In the genomic region with DNA sequence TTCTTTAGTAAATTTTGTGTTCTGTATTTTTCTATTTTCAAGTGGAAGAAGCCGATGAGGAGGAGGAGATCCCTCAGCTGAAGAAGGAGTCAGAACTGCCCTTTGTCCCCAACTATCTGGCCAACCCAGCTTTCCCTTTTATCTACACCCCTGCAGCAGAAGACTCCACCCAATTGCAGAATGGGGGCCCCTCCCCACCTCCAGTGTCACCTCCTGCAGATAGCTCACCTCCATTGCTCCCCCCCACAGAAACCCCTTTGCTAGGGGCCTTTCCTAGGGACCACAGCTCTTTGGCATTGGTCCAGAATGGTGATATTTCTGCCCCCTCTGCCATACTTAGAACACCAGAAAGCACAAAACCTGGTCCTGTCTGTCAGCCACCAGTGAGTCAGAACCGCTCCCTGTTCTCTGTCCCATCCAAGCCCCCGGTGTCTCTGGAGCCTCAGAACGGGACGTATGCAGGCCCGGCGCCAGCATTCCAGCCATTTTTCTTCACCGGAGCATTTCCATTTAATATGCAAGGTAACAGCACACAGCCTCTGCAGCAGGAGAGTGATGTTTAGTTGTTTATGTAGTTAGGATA, we compare ENCODE assay signal across 18 mouse cellular contexts. TPM values are rescaled to one million over a fixed set of nuclear protein-coding genes. Genes with fewer than 3 reads are reported as not detected.
DNase-seq lines count a peak whose midpoint lies in the region; ATAC-seq and TF ChIP-seq lines count a peak whose summit lies in the region.
"Had no signal": no experiment of that assay in that cellular context is flagged by ENCODE, and none has a peak within 500 bp of the region (broad histone marks: within the 10 kb centered on the region; RNA-seq: fewer than 3 reads in every experiment).

No protein-coding gene starts in this region.

- H3K4me1 ChIP-seq in intestine, embryonic 16.5 days (ENCODE audit: control insufficient read depth, insufficient read depth, low read length), result peaks cover 15% of the 10 kb centered on the region
- no peaks in the 10 kb centered on the region for H3K4me1 ChIP-seq in intestine, postnatal 0 days (replicated peaks; ENCODE audit: control insufficient read depth, insufficient read depth, low read length)
- peaks cover 33% of the 10 kb centered on the region for H3K4me1 ChIP-seq in liver, embryonic 16.5 days (ENCODE audit: control insufficient read depth, low read depth, low read length)
- no peaks in the 10 kb centered on the region for H3K4me1 ChIP-seq in stomach, postnatal 0 days (replicated peaks; ENCODE audit: control insufficient read depth, insufficient read depth)

- H3K4me2 ChIP-seq in intestine, embryonic 16.5 days (ENCODE audit: low read depth, low read length), result no peak overlapping the region
- H3K4me2 ChIP-seq in intestine, postnatal 0 days (replicated peaks; ENCODE audit: low read depth), result no peak overlapping the region
- H3K4me2 ChIP-seq in liver, embryonic 16.5 days (ENCODE audit: low read depth, low read length), result peak overlapping the region; percentile 58
- H3K4me2 ChIP-seq in stomach, postnatal 0 days (replicated peaks; ENCODE audit: low read depth), result no peak overlapping the region
- H3K4me2 ChIP-seq: embryonic facial prominence, embryonic 12.5 days; heart, embryonic 15.5 days had no signal

- 77% methylated on average over 8 of the region's 8 CpGs for WGBS in intestine, embryonic 16.5 days
- 70% methylated on average over 8 of the region's 8 CpGs for WGBS in intestine, postnatal 0 days
- WGBS in liver, embryonic 16.5 days (ENCODE audit: insufficient replicate concordance), result 61% methylated on average over 8 of the region's 8 CpGs
- 67% methylated on average over 8 of the region's 8 CpGs for WGBS in stomach, postnatal 0 days

- no peaks in the 10 kb centered on the region for H3K27me3 ChIP-seq in intestine, embryonic 16.5 days (replicated peaks; ENCODE audit: control insufficient read depth, insufficient read depth, low read length)
- no peaks in the 10 kb centered on the region for H3K27me3 ChIP-seq in intestine, postnatal 0 days (replicated peaks; ENCODE audit: control insufficient read depth, insufficient read depth, low read length)
- no peaks in the 10 kb centered on the region for H3K27me3 ChIP-seq in liver, embryonic 16.5 days (ENCODE audit: control insufficient read depth, insufficient read depth, low read depth, low read length)
- H3K27me3 ChIP-seq in stomach, postnatal 0 days (ENCODE audit: control insufficient read depth, insufficient read depth, low read length), result no peaks in the 10 kb centered on the region
- H3K27me3 ChIP-seq: embryonic facial prominence, embryonic 12.5 days; heart, embryonic 15.5 days had no signal

- no peak for ATAC-seq in intestine, embryonic 16.5 days
- no peak for ATAC-seq in intestine, postnatal 0 days
- ATAC-seq in erythroblast, adult 5-6 weeks (replicated peaks; ENCODE audit: low FRiP score, poor library complexity, severe bottlenecking), result peak; percentile 95
- peak; percentile 96 for ATAC-seq in liver, embryonic 16.5 days (ENCODE audit: low read depth)
- ATAC-seq in stomach, postnatal 0 days (ENCODE audit: low FRiP score, low TSS enrichment), result peak; percentile 33; the same call in 1 of the 2 replicates

- no peak for DNase-seq in stomach, postnatal 0 days (ENCODE audit: low spot score)
- no peak for DNase-seq in left cerebral cortex, adult 18-20 months (ENCODE audit: low spot score in 2 of 2)
- DNase-seq in layer of hippocampus, adult 2 months (ENCODE audit: low spot score in 2 of 2), result no peak
- DNase-seq: adrenal gland, postnatal 25 days; cerebellum, postnatal 14 days; lung, adult 18-20 months; thymus, postnatal 36 days had no signal

- no peak overlapping the region for H3K4me3 ChIP-seq in intestine, embryonic 16.5 days (ENCODE audit: low read length)
- no peak overlapping the region for H3K4me3 ChIP-seq in intestine, postnatal 0 days (ENCODE audit: low read depth, low read length)
- peak overlapping the region; percentile 11; the same call in 1 of the 2 replicates for H3K4me3 ChIP-seq in liver, embryonic 16.5 days (ENCODE audit: low read depth, low read length)
- no peak overlapping the region for H3K4me3 ChIP-seq in stomach, postnatal 0 days (ENCODE audit: low read depth, low read length)
- H3K4me3 ChIP-seq in layer of hippocampus, adult 2 months, result no peak overlapping the region
- H3K4me3 ChIP-seq: embryonic facial prominence, embryonic 12.5 days; heart, embryonic 15.5 days had no signal

- H3K9ac ChIP-seq in intestine, embryonic 16.5 days (ENCODE audit: low read depth, low read length), result 0 out of 2 replicates have a peak overlapping the region, but pooled peaks have one; percentile 5
- H3K9ac ChIP-seq in intestine, postnatal 0 days (ENCODE audit: low read depth, low read length), result no peak overlapping the region
- H3K9ac ChIP-seq in liver, embryonic 16.5 days (ENCODE audit: low read depth, low read length), result no peak overlapping the region
- H3K9ac ChIP-seq in stomach, postnatal 0 days (ENCODE audit: low read length), result no peak overlapping the region
- H3K9ac ChIP-seq: embryonic facial prominence, embryonic 12.5 days; heart, embryonic 15.5 days had no signal

- no peak for TF ChIP-seq EP300 in stomach, postnatal 0 days (optimal IDR thresholded peaks at IDR 0.05)

- no peak overlapping the region for H3K27ac ChIP-seq in intestine, embryonic 16.5 days (ENCODE audit: low read length)
- no peak overlapping the region for H3K27ac ChIP-seq in intestine, postnatal 0 days (ENCODE audit: low read depth, low read length)
- H3K27ac ChIP-seq in liver, embryonic 16.5 days (ENCODE audit: low read length), result peak overlapping the region; percentile 62
- H3K27ac ChIP-seq in stomach, postnatal 0 days (replicated peaks), result no peak overlapping the region
- H3K27ac ChIP-seq in layer of hippocampus, adult 2 months, result no peak overlapping the region
- H3K27ac ChIP-seq: embryonic facial prominence, embryonic 12.5 days; heart, embryonic 15.5 days; kidney, postnatal 0 days had no signal

- TF ChIP-seq CTCF in intestine, postnatal 0 days (IDR thresholded peaks at IDR 0.05; ENCODE audit: low read depth), result no peak
- no peak for TF ChIP-seq CTCF in stomach, postnatal 0 days (IDR thresholded peaks at IDR 0.05; ENCODE audit: low read depth)
- no peak for TF ChIP-seq CTCF in layer of hippocampus, adult 2 months (conservative IDR thresholded peaks at IDR 0.05)

- peaks cover 7% of the 10 kb centered on the region; the same call in 1 of the 2 replicates for H3K36me3 ChIP-seq in intestine, embryonic 16.5 days (ENCODE audit: control insufficient read depth, insufficient read depth, low read length)
- H3K36me3 ChIP-seq in intestine, postnatal 0 days (ENCODE audit: control insufficient read depth, insufficient read depth), result peaks cover 30% of the 10 kb centered on the region
- H3K36me3 ChIP-seq in liver, embryonic 16.5 days (ENCODE audit: control insufficient read depth, insufficient read depth), result peaks cover 5% of the 10 kb centered on the region
- peaks cover 7% of the 10 kb centered on the region; the same call in 1 of the 2 replicates for H3K36me3 ChIP-seq in stomach, postnatal 0 days (ENCODE audit: control insufficient read depth, insufficient read depth, low read length)

- H3K9me3 ChIP-seq in intestine, embryonic 16.5 days (ENCODE audit: control insufficient read depth, low read length), result no peaks in the 10 kb centered on the region
- no peaks in the 10 kb centered on the region for H3K9me3 ChIP-seq in intestine, postnatal 0 days (ENCODE audit: control insufficient read depth)
- no peaks in the 10 kb centered on the region for H3K9me3 ChIP-seq in liver, embryonic 16.5 days (replicated peaks; ENCODE audit: control insufficient read depth, low read length)
- H3K9me3 ChIP-seq in stomach, postnatal 0 days (ENCODE audit: control insufficient read depth, low read length), result no peaks in the 10 kb centered on the region
- H3K9me3 ChIP-seq: embryonic facial prominence, embryonic 12.5 days; heart, embryonic 15.5 days had no signal

RNA-seq across cellular contexts. Expression of a gene that starts 6.7 kb away (rescaled TPM):
- polyA plus RNA-seq in intestine, embryonic 16.5 days (2015; fragmentation: Nextera tagmentation; extraction: Ambion mirVana), result 11.8 and 11.9 TPM in 2 replicates
- polyA plus RNA-seq in intestine, postnatal 0 days (2015; fragmentation: Nextera tagmentation; extraction: Ambion mirVana), result 18.0 and 19.6 TPM in 2 replicates
- 4.0 and 4.4 TPM in 2 replicates for total RNA-seq in erythroblast, adult 5-6 weeks (2015; ENCODE audit: low replicate concordance)
- total RNA-seq in erythroblast, adult 5-6 weeks (2017; ENCODE audit: low replicate concordance), result 13.4 and 17.4 TPM in 2 replicates
- 2.9 and 3.5 TPM in 2 replicates for polyA plus RNA-seq in liver, embryonic 16.5 days (2015; fragmentation: Nextera tagmentation; extraction: Ambion mirVana)
- 14.8 and 15.6 TPM in 2 replicates for polyA plus RNA-seq in stomach, postnatal 0 days (2015; fragmentation: Nextera tagmentation; extraction: Ambion mirVana)
- total RNA-seq in left cerebral cortex, adult 18-20 months (2021), result 100 to 1,000 TPM; 123 to 141 TPM
- 100 to 1,000 TPM; 113 to 119 TPM for total RNA-seq in layer of hippocampus, adult 2 months (2021)

RNA-seq across cellular contexts. Expression of a gene that starts 12.7 kb away (rescaled TPM):
- 65.5 and 74.6 TPM in 2 replicates for polyA plus RNA-seq in intestine, embryonic 16.5 days (2015; fragmentation: Nextera tagmentation; extraction: Ambion mirVana)
- 52.4 and 60.1 TPM in 2 replicates for polyA plus RNA-seq in intestine, postnatal 0 days (2015; fragmentation: Nextera tagmentation; extraction: Ambion mirVana)
- 140 and 142 TPM in 2 replicates for total RNA-seq in erythroblast, adult 5-6 weeks (2015; ENCODE audit: low replicate concordance)
- total RNA-seq in erythroblast, adult 5-6 weeks (2017; ENCODE audit: low replicate concordance), result 373 and 416 TPM in 2 replicates
- polyA plus RNA-seq in liver, embryonic 16.5 days (2015; fragmentation: Nextera tagmentation; extraction: Ambion mirVana), result 34.8 and 40.6 TPM in 2 replicates
- 50.0 and 51.2 TPM in 2 replicates for polyA plus RNA-seq in stomach, postnatal 0 days (2015; fragmentation: Nextera tagmentation; extraction: Ambion mirVana)
- total RNA-seq in left cerebral cortex, adult 18-20 months (2021), result 100 to 1,000 TPM; 110 to 111 TPM
- 100 to 1,000 TPM; 115 to 132 TPM for total RNA-seq in layer of hippocampus, adult 2 months (2021)

RNA-seq across cellular contexts. Expression of a gene that starts 52.8 kb away (rescaled TPM):
- polyA plus RNA-seq in intestine, embryonic 16.5 days (2015; fragmentation: Nextera tagmentation; extraction: Ambion mirVana), result 92.1 and 137 TPM in 2 replicates
- polyA plus RNA-seq in intestine, postnatal 0 days (2015; fragmentation: Nextera tagmentation; extraction: Ambion mirVana), result 92.5 and 139 TPM in 2 replicates
- not detected in 2 replicates for total RNA-seq in erythroblast, adult 5-6 weeks (2015; ENCODE audit: low replicate concordance)
- not detected in 2 replicates for total RNA-seq in erythroblast, adult 5-6 weeks (2017; ENCODE audit: low replicate concordance)
- polyA plus RNA-seq in liver, embryonic 16.5 days (2015; fragmentation: Nextera tagmentation; extraction: Ambion mirVana), result 0.16 and 0.96 TPM in 2 replicates
- not detected in 2 replicates for polyA plus RNA-seq in stomach, postnatal 0 days (2015; fragmentation: Nextera tagmentation; extraction: Ambion mirVana)
- not detected for total RNA-seq in left cerebral cortex, adult 18-20 months (2021)
- not detected for total RNA-seq in layer of hippocampus, adult 2 months (2021)
- total RNA-seq: adrenal gland, postnatal 25 days; layer of hippocampus, postnatal 14 days; megakaryocyte, adult 5-6 weeks; monocyte, adult 5-6 weeks had no signal
- polyA plus RNA-seq: embryonic facial prominence, embryonic 12.5 days; heart, embryonic 15.5 days; spleen, adult 2 months had no signal

RNA-seq across cellular contexts. Expression of a gene that starts 58.3 kb away (rescaled TPM):
- polyA plus RNA-seq in intestine, embryonic 16.5 days (2015; fragmentation: Nextera tagmentation; extraction: Ambion mirVana), result 2.5 and 3.3 TPM in 2 replicates
- polyA plus RNA-seq in intestine, postnatal 0 days (2015; fragmentation: Nextera tagmentation; extraction: Ambion mirVana), result 3.2 and 3.9 TPM in 2 replicates
- total RNA-seq in erythroblast, adult 5-6 weeks (2015; ENCODE audit: low replicate concordance), result 4.2 TPM in 1 of 2 replicates, not detected in the other
- total RNA-seq in erythroblast, adult 5-6 weeks (2017; ENCODE audit: low replicate concordance), result 3.2 and 8.6 TPM in 2 replicates
- polyA plus RNA-seq in liver, embryonic 16.5 days (2015; fragmentation: Nextera tagmentation; extraction: Ambion mirVana), result 9.4 and 10.2 TPM in 2 replicates
- polyA plus RNA-seq in stomach, postnatal 0 days (2015; fragmentation: Nextera tagmentation; extraction: Ambion mirVana), result 25.3 and 31.4 TPM in 2 replicates
- 1 to 10 TPM; 2.5 to 3.7 TPM for total RNA-seq in left cerebral cortex, adult 18-20 months (2021)
- total RNA-seq in layer of hippocampus, adult 2 months (2021), result 1 to 10 TPM; 1.2 to 2.2 TPM

Comparison
In these comparisons a context has a peak if more than half of its experiments do, and no peak if none do; other contexts are left out.
1. ATAC-seq: peak in erythroblast, adult 5-6 weeks (single experiment), liver, embryonic 16.5 days (single experiment) and stomach, postnatal 0 days (single experiment); none in intestine, embryonic 16.5 days (single experiment) and intestine, postnatal 0 days (single experiment).
2. RNA of a gene that starts 52.8 kb away (polyA plus RNA-seq): 92.5 to 139 TPM in intestine, postnatal 0 days and 92.1 to 137 TPM in intestine, embryonic 16.5 days; 0.16 to 0.96 TPM in liver, embryonic 16.5 days and not detected in stomach, postnatal 0 days; every median in the first group is over 10 times any median in the second.